Mouse (Mus musculus) frontal cortex, postnatal 25 days (tissue): ENCODE results near the gene Lpcat2b.

Source experiments
- DNase-seq, 2 experiments: peaks; one replicate each; pipeline ENCODE4 v3.0.0; 2022; ENCODE audit warnings: low spot score in 2 of 2

Gene Lpcat2b

DNA sequence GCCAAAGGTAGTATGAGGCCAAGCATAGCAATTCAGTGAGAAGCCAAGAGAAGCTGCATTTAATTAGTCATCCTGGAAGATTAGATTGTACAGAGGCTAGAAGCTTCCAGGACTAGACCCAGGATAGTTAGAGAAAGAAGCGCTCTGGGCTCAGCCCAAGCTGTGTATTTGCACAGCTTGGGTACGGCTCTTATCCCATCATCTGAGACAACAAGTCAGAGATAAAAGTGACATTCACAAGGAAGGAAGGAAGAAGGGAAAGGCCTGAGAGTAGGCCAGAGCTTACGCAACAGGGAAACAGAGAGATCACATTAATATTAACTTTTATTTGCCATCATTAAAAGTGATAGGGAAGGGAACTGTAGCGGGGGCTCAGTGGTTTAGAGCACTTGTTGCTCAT is 16.6 kb downstream of the Lpcat2b start:
- no peak for DNase-seq

GRCm38 (mm10) chr5:107448784-107449183 is 17.4 kb downstream of the Lpcat2b start:
- no peak for DNase-seq

DNA sequence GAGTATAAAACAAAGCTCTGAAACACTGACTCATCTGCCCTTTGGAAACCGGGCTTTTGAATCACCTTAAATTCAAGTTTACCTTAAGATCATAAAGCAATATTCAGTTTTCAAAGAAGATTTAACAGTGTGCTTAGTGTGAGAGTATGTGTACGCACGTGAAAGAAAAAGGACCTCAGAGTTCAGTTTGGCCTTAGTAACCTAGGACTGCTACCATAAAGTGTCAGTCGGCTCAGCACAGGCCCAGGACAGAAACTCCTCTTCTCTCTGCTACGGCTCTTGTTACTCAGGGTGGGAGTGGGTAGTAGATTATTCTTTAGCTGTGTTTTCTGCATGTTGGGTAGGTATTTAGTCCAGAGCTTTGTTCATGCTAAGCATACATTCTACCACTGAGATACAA is 18.3 kb downstream of the Lpcat2b start:
- DNase-seq: no peak

DNA sequence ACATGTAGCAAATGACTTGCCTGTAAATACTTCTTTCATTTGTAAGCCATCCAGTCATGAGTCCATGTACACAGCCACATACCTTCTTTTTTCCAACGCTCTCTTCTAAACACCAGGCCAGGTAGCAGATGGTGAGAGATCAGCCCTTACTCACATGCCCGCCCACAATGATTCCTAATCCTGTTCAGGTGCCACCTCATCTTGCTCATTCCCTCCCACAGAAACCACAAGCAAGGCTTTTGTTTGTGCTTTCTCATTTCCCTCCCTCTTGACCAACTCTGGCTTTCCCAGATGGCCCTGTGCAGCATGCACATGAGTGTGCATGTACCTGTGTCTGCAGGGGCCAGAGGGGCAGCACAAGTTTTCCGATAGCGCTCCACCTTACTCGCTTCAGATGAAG is 18.9 kb downstream of the Lpcat2b start:
- no peak for DNase-seq

DNA sequence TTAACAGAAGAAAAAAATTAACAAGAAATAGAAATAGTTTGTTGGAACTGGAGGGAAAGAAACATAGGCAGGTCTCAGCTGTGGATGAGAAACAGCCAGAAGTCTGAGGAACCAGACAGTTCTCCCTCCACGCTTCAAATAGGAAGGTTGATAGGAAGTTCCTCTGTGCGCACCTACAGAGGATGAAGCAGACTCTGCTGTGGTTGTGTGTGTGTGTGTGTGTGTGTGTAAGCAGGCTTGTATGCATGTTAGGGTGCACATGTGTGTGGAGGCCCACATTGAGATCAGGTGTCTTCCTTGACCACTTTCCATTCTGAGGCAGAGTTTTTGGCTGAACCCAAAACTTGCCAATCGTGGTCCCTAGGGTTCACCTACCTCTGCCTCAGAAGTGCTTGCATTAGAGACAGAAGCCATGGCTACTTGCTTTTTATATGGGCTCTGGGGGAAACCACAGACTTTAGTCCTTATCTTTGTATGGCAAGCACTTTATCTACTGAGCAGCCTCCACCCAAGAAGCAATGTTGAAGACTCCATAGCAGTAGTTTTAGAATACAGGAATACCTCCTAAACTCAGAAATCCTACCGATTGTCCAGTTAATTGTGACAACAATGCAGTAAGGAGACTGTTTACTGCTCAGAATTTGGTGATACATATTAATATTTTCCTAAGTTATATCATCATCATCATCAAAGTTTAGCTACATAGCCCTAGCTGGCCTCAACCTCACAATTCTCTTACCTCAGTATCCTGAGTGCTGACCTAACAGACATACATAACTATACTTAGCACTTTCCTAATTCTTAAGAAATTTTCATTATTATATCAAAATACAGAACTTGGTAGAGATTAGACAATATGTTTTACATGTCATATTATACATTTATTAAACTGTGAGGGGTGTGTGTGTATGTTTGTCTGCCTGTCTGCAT is 31.1 kb downstream of the Lpcat2b start:
- no peak for DNase-seq

- no peak for DNase-seq
These were observed 35.2 kb downstream of the Lpcat2b start for GRCm38 (mm10) chr5:107466501-107466900.

DNA sequence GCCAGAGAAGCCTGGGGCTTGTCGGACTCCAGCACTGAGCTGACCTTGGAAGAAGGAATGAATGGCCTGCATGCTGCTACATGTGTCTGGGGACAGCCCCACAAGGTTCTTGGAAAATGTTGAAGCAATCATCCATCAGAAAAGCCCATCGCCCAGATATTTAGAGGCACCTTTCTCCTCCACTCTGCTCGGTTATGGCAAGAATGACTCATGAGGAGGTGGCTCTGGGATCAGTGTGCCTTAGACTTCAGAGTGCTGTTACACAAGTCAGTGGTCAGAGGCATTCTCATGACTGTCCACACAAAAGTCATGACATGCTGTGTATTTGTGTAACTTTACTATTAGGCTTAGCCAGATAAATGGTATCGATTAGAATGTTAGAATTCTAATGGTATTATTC is 35.7 kb downstream of the Lpcat2b start:
- no peak for DNase-seq

DNA sequence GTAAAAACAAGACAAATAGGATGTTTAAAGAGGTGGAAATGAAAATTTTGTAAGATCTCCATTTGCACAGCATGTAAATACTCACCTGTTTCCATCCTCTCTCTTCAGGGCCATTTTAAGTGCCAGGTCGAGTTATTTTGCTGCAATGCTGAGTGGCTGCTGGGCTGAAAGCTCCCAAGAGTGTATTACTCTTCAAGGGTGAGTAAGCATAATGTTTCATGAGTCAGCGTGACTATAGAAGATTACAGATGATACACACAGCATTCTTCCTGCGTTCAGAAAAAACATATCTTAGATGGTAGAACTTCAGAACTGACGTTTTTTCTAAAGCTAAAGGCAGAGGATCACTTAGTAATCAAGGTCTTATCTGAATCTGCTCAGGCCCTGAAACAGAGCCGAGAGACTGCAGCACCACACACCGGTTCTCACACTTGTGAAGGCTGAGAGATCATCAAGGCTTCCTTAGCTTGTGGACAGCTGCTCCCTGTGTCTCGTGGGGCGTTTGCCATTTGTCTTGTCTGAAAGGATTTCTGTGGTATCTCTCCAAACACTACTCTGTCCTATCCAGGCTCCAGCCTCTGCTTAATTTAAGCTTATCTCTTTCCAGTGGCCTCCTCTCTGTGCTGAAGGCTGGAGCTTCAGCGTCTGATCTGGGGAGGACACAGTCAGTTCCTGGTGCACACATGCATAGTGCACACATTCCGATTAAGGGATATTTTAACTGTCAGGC is 39.4 kb downstream of the Lpcat2b start:
- DNase-seq: no peak

- no peak for DNase-seq
These were observed 48.8 kb downstream of the Lpcat2b start for GRCm38 (mm10) chr5:107480194-107480593.
